Mouse (Mus musculus) CH12.LX (cell line): Measurements from ENCODE around the gene Gpr89. TPM values are rescaled to one million over a fixed set of nuclear protein-coding genes. Genes with fewer than 3 reads are reported as not detected.

Source experiments
- DNase-seq: peaks from one replicate; pipeline ENCODE4 v3.0.0-alpha.2; 2013; ENCODE audit errors: extremely low read depth
- H3K27ac ChIP-seq: 2 replicates; pipeline ENCODE4 v1.5.1; 2012; ENCODE audit warnings: low read depth, mild to moderate bottlenecking, control low read depth, moderate library complexity; ENCODE audit not compliant: insufficient read depth
- H3K27me3 ChIP-seq: replicated peaks from 2 replicates; pipeline ENCODE3; 2012; ENCODE audit warnings: inconsistent platforms
- H3K36me3 ChIP-seq, 2 experiments: replicated peaks in 1 of 2; 2 replicates each; pipeline versions ENCODE3 to v1.6.1; 2012; ENCODE audit warnings: inconsistent platforms in 1 of 2, low read length in 1 of 2, mild to moderate bottlenecking in 1 of 2, mixed read lengths in 1 of 2, moderate library complexity in 1 of 2; ENCODE audit not compliant: control insufficient read depth in 1 of 2, insufficient read depth in 1 of 2
- H3K4me1 ChIP-seq, 2 experiments: 2 replicates each; pipeline ENCODE4 v1.6.1; 2012; ENCODE audit warnings: inconsistent platforms in 1 of 2, moderate library complexity in 1 of 2; ENCODE audit not compliant: insufficient read depth in 2 of 2, control insufficient read depth in 1 of 2
- H3K4me2 ChIP-seq: 2 replicates; pipeline ENCODE4 v1.6.1; 2012; ENCODE audit warnings: low read depth, mild to moderate bottlenecking, control low read depth; ENCODE audit not compliant: poor library complexity, insufficient read depth, severe bottlenecking
- H3K4me3 ChIP-seq, 3 experiments: fragments of 150-350 bp in 1 of 3; sonication (generic) in 1 of 3; replicated peaks in 1 of 3; 2 replicates each; pipeline versions ENCODE3 to v1.5.1; 2011 to 2012; ENCODE audit warnings: low read depth in 2 of 3, low read length in 2 of 3, mild to moderate bottlenecking in 2 of 3, moderate library complexity in 2 of 3, control low read depth in 1 of 3, improper control_type of control experiment in 1 of 3, inconsistent platforms in 1 of 3, mixed read lengths in 1 of 3; ENCODE audit not compliant: poor library complexity in 1 of 3
- H3K79me2 ChIP-seq: replicated peaks from 2 replicates; pipeline ENCODE4 v1.6.1; 2012; ENCODE audit warnings: mild to moderate bottlenecking, moderate library complexity; ENCODE audit not compliant: control insufficient read depth, poor library complexity, insufficient read depth, severe bottlenecking; ENCODE audit errors: extremely low read depth
- H3K9ac ChIP-seq: 2 replicates; pipeline ENCODE4 v1.6.1; 2012; ENCODE audit warnings: low read depth, mild to moderate bottlenecking, control low read depth, moderate library complexity; ENCODE audit not compliant: insufficient read depth
- H3K9me3 ChIP-seq: replicated peaks from 2 replicates; pipeline ENCODE3; 2012; ENCODE audit warnings: low read length, inconsistent platforms, mixed read lengths
- BHLHE40 ChIP-seq: IDR thresholded peaks from 2 replicates; pipeline ENCODE4 v1.6.1; 2011; ENCODE audit warnings: mild to moderate bottlenecking, low read depth, low read length, improper control_type of control experiment
- CHD2 ChIP-seq: IDR thresholded peaks from 2 replicates; pipeline ENCODE4 v1.6.1; 2011; ENCODE audit warnings: low read length, improper control_type of control experiment
- E2F4 ChIP-seq: IDR thresholded peaks from 2 replicates; pipeline ENCODE4 v1.6.1; 2011; ENCODE audit warnings: low read depth, low read length, improper control_type of control experiment; ENCODE audit not compliant: insufficient replicate concordance
- ELF1 ChIP-seq: IDR thresholded peaks from 2 replicates; pipeline ENCODE4 v1.6.1; 2014; ENCODE audit warnings: low read depth, mild to moderate bottlenecking, inconsistent platforms, low read length, improper control_type of control experiment
- EP300 ChIP-seq: IDR thresholded peaks from 2 replicates; pipeline ENCODE4 v1.6.1; 2011; ENCODE audit warnings: low read length, improper control_type of control experiment
- ETS1 ChIP-seq: conservative IDR thresholded peaks from 2 replicates; pipeline ENCODE4 v1.6.1; 2012; ENCODE audit warnings: low read depth, mild to moderate bottlenecking, inconsistent platforms, low read length, improper control_type of control experiment, moderate library complexity
- IRF4 ChIP-seq: IDR thresholded peaks from 2 replicates; pipeline ENCODE4 v1.6.1; 2014; ENCODE audit warnings: low read depth, mild to moderate bottlenecking, inconsistent platforms, low read length, improper control_type of control experiment
- JUN ChIP-seq: IDR thresholded peaks from 2 replicates; pipeline ENCODE4 v1.6.1; 2011; ENCODE audit warnings: low read depth, mild to moderate bottlenecking, low read length, improper control_type of control experiment, moderate library complexity; ENCODE audit not compliant: insufficient read depth
- JUND ChIP-seq: conservative IDR thresholded peaks from 2 replicates; pipeline ENCODE4 v1.6.1; 2011; ENCODE audit warnings: low read depth, low read length, improper control_type of control experiment
- KAT2A ChIP-seq: IDR thresholded peaks from 2 replicates; pipeline ENCODE4 v1.6.1; 2012; ENCODE audit warnings: low read length, improper control_type of control experiment, inconsistent platforms; ENCODE audit not compliant: insufficient replicate concordance
- MAFK ChIP-seq: IDR thresholded peaks from 2 replicates; pipeline ENCODE4 v1.6.1; 2011; ENCODE audit warnings: low read length, improper control_type of control experiment; ENCODE audit not compliant: insufficient replicate concordance
- MEF2A ChIP-seq: IDR thresholded peaks from 2 replicates; pipeline ENCODE4 v1.6.1; 2014; ENCODE audit warnings: low read depth, mild to moderate bottlenecking, inconsistent platforms, low read length, improper control_type of control experiment, borderline replicate concordance
- MXI1 ChIP-seq: IDR thresholded peaks from 2 replicates; pipeline ENCODE4 v1.6.1; 2011; ENCODE audit warnings: mild to moderate bottlenecking, low read depth, low read length, improper control_type of control experiment
- MYC ChIP-seq: IDR thresholded peaks from 2 replicates; pipeline ENCODE4 v1.6.1; 2011; ENCODE audit warnings: low read depth, mild to moderate bottlenecking, improper control_type of control experiment, low read length
- PAX5 ChIP-seq: IDR thresholded peaks from 2 replicates; pipeline ENCODE4 v1.6.1; 2012; ENCODE audit warnings: low read length, inconsistent platforms, mixed read lengths
- POLR2A ChIP-seq: IDR thresholded peaks from 2 replicates; pipeline ENCODE4 v1.6.1; 2011; ENCODE audit warnings: low read depth, mild to moderate bottlenecking, improper control_type of control experiment, low read length
- POLR2AphosphoS2 ChIP-seq: IDR thresholded peaks from 2 replicates; pipeline ENCODE4 v1.6.1; 2011; ENCODE audit warnings: low read depth, low read length, improper control_type of control experiment
- RCOR1 ChIP-seq: conservative IDR thresholded peaks from 2 replicates; pipeline ENCODE4 v1.6.1; 2012; ENCODE audit warnings: low read depth, mild to moderate bottlenecking, inconsistent platforms, low read length, improper control_type of control experiment
- SIN3A ChIP-seq: IDR thresholded peaks from 2 replicates; pipeline ENCODE4 v1.6.1; 2012; ENCODE audit warnings: low read length, improper control_type of control experiment, inconsistent platforms
- TBP ChIP-seq: conservative IDR thresholded peaks from 2 replicates; pipeline ENCODE4 v1.6.1; 2011; ENCODE audit warnings: low read depth, low read length, improper control_type of control experiment
- TCF12 ChIP-seq: IDR thresholded peaks from 2 replicates; pipeline ENCODE4 v1.6.1; 2014; ENCODE audit warnings: low read depth, mild to moderate bottlenecking, inconsistent platforms, low read length, improper control_type of control experiment
- UBTF ChIP-seq: IDR thresholded peaks from 2 replicates; pipeline ENCODE4 v1.6.1; 2012; ENCODE audit warnings: low read depth, mild to moderate bottlenecking, inconsistent platforms, low read length, improper control_type of control experiment, moderate library complexity
- USF1 ChIP-seq: IDR thresholded peaks from 2 replicates; pipeline ENCODE4 v1.6.1; 2014; ENCODE audit warnings: low read depth, mild to moderate bottlenecking, inconsistent platforms, low read length, improper control_type of control experiment
- ZC3H11A ChIP-seq: IDR thresholded peaks from 2 replicates; pipeline ENCODE4 v1.6.1; 2012; ENCODE audit warnings: low read depth, mild to moderate bottlenecking, inconsistent platforms, low read length, improper control_type of control experiment
- ZNF384 ChIP-seq: IDR thresholded peaks from 2 replicates; pipeline ENCODE4 v1.6.1; 2012; ENCODE audit warnings: low read depth, low read length, improper control_type of control experiment, inconsistent platforms
- dilution Hi-C: fragments of 300-500 bp; cut with MboI; formaldehyde crosslinking; loops from 2 replicates; pipeline ENCODE4 v1.14.3; 2020; ENCODE audit warnings: low sequenced_read_pairs; ENCODE audit not compliant: extremely low pct_unique_long_range_greater_than_20kb, extremely low pct_ligation_motif_present
- in situ Hi-C: fragments of 300-500 bp; cut with MboI; formaldehyde crosslinking; loops from 3 replicates; pipeline ENCODE4 v1.14.3; 2019; ENCODE audit warnings: low sequenced_read_pairs, low pct_ligation_motif_present, low pct_unique_long_range_greater_than_20kb, mixed read lengths
- polyA plus RNA-seq: library from polyadenylated mRNA; unstranded; fragments of >175 nt; gene quantifications from 2 replicates; pipeline ENCODE4 v1.2.1, GENCODE M21; 2012; ENCODE audit warnings: low read depth; ENCODE audit not compliant: insufficient read length
- total RNA-seq, 2 experiments: library from RNA; depleted of rRNA; stranded (reverse); fragments of 300-350 nt in 1 of 2; fragments of >200 nt in 1 of 2; gene quantifications; 2 replicates each; pipeline ENCODE4 v1.2.3; 2012 to 2014

Gpr89 gene
- total and polyA plus RNA-seq, 3 experiments, result 27.9 to 31.3 (median 30.8) TPM

DNA sequence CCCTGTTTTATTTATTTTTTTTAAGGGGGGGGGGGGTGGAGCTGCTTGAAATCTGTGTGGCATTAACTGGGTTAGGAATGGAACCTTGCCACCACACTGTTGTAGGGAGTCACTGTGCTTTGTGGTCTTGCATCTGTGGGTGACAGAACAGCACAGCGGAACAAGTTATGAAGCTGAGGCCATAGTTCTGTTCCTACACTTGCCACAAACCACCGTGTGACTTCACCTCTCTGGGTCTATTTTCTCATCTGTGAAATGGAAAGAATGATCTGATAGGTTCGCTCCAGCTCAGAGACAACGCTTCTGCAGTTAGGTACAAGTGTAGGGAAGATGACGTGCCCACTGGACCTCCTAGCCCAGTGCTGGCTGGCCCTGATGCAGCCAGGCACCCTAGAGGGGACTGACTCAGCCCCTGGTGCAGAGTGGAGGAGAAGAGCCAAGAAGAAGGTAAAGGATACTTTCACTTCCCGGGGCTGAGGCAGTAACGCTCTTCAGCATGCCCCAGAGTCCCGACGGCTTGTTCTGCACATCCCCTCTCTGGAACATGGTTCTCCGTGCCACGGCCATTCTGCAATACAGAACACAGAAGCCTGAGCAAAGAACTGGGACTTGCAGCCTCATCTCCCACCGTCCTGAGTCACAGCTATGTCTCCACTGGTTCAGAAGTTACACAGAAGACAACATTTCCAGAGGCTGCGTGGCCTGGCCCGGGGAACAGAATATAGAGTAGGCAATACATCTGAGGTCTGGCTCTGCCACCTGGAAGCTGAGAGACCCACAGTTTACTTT lies 22.9 kb downstream of the Gpr89 start:
- no peaks in the 10 kb centered on the region for H3K79me2 ChIP-seq

DNA sequence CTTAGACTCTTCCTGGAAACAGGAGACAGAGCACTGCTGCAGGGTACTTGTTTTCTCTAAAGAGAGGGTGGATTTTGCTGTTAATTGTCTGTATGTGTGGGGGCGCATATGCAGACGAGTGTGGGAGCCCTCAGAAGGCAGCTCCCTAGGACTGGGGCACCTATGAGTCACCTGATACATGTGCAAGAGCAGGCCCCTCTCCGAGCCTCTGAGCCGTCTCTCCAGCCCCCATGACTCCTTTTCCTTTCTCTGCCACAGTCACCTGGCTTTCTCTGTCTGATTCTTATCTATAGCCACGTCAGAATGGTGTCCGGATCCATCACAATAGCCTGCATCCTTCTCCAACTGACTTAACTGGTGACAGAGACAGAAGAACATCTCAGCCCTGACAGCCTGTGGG lies 23.6 kb downstream of the Gpr89 start:
- Histone ChIP-seq H3K9me3 (no peaks in the 10 kb centered on the region), H3K27ac (peak overlapping the region; percentile 39; the same call in 1 of the 2 replicates), H3K4me2 (no peak overlapping the region), H3K79me2 (no peaks in the 10 kb centered on the region), H3K4me1 (peaks cover 18 to 36% of the 10 kb centered on the region in 2 experiments), H3K9ac (no peak overlapping the region), H3K27me3 (no peaks in the 10 kb centered on the region), H3K36me3 (peaks cover 21 to 83% of the 10 kb centered on the region in 2 experiments), H3K4me3 (no peak overlapping the region)
- in situ Hi-C loops, result no loop called here
- dilution Hi-C loops, result no loop called here
- TF ChIP-seq ELF1 (no peak), POLR2A (no peak), MYC (no peak), ZC3H11A (no peak), IRF4 (no peak), SIN3A (no peak)
- peak; percentile 7 for DNase-seq

More for the DNA sequence above, 22.9 kb downstream of the Gpr89 start:
- TF ChIP-seq CHD2 (no peak), MAFK (0 out of 2 replicates have a peak, but pooled peaks have one; percentile 25), ELF1 (no peak), TBP (0 out of 2 replicates have a peak, but pooled peaks have one; percentile 20), EP300 (peak; percentile 73), PAX5 (no peak), JUND (peak; percentile 67; the same call in 1 of the 2 replicates), ETS1 (peak; percentile 94), TCF12 (peak; percentile 50; the same call in 1 of the 2 replicates), MXI1 (0 out of 2 replicates have a peak, but pooled peaks have one; percentile 29), UBTF (0 out of 2 replicates have a peak, but pooled peaks have one; percentile 32), KAT2A (no peak), SIN3A (peak; percentile 60; the same call in 1 of the 2 replicates), RCOR1 (no peak), ZNF384 (0 out of 2 replicates have a peak, but pooled peaks have one; percentile 10), E2F4 (no peak), POLR2AphosphoS2 (no peak), USF1 (no peak), JUN (peak; percentile 73), IRF4 (no peak), BHLHE40 (peak; percentile 54), MEF2A (peak; percentile 73; the same call in 1 of the 2 replicates), ZC3H11A (no peak)
- H3K36me3 ChIP-seq, result peaks cover 21 to 83% of the 10 kb centered on the region in 2 experiments
- no peak overlapping the region for H3K4me3 ChIP-seq
- DNase-seq, result peak; percentile 79
- H3K27ac ChIP-seq, result peak overlapping the region; percentile 61
- peaks cover 18 to 36% of the 10 kb centered on the region in 2 experiments for H3K4me1 ChIP-seq
- in situ Hi-C loops, result no loop called here
- no peaks in the 10 kb centered on the region for H3K27me3 ChIP-seq
- dilution Hi-C loops, result no loop called here
- H3K9me3 ChIP-seq, result no peaks in the 10 kb centered on the region
- H3K4me2 ChIP-seq, result no peak overlapping the region
- no peak overlapping the region for H3K9ac ChIP-seq
